Mouse (Mus musculus) large intestine, adult 2 months (tissue): Measurements from ENCODE around the gene BC049352. TPM values are rescaled to one million over a fixed set of nuclear protein-coding genes. Genes with fewer than 3 reads are reported as not detected.

Experiments
- DNase-seq: peaks from one replicate; pipeline ENCODE4 v3.0.0-alpha.2; 2012; ENCODE audit warnings: low read depth, low spot score
- WGBS: fragments of 180-500 bp; shearing (Covaris S2); methylation state at CpG from one replicate; pipeline ENCODE4 v1.1.7; 2018; 5-methylcytosine and 5-hydroxymethylcytosine counted together
- polyA plus RNA-seq: library from polyadenylated mRNA; depleted of rRNA; stranded (reverse); fragments of >200 nt; gene quantifications from 2 replicates; pipeline ENCODE4 v1.2.3, GENCODE M21; 2012; rRNA removed

Gene BC049352
- polyA plus RNA-seq, 1 experiment = not detected

DNA sequence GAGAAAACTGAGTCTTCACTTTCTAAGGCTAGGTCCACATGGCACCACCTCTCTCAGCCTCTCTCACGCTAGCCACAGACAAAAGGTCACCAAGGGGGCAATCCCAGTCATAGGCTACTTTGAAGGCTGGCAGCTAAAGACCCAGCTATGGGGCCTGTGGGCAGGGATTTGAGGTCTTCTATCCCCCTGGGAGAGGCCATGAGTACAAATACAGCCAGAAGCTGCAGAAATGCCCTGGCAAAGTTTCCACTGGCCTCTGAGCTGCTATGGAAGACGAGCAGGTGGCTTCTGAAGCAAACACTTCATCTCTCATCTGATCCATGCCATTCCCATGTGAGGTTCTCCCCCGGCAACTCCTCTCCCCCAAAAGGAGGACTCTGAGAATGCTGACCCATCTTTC is 98.3 kb downstream of the BC049352 start:
- DNase-seq = no peak
- WGBS = 77% methylated on average over 3 of the region's 3 CpGs

GRCm38 (mm10) chr9:45280891-45281290 is 99.1 kb downstream of the BC049352 start:
- WGBS = 78% methylated on average over 3 of the region's 3 CpGs
- no peak for DNase-seq

GRCm38 (mm10) chr9:45282466-45282865 is 100.7 kb downstream of the BC049352 start:
- 76% methylated on average over 5 of the region's 5 CpGs for WGBS
- DNase-seq = no peak

- no peak for DNase-seq
Observed at GRCm38 (mm10) chr9:45291481-45292168, 109.8 kb downstream of the BC049352 start.

DNA sequence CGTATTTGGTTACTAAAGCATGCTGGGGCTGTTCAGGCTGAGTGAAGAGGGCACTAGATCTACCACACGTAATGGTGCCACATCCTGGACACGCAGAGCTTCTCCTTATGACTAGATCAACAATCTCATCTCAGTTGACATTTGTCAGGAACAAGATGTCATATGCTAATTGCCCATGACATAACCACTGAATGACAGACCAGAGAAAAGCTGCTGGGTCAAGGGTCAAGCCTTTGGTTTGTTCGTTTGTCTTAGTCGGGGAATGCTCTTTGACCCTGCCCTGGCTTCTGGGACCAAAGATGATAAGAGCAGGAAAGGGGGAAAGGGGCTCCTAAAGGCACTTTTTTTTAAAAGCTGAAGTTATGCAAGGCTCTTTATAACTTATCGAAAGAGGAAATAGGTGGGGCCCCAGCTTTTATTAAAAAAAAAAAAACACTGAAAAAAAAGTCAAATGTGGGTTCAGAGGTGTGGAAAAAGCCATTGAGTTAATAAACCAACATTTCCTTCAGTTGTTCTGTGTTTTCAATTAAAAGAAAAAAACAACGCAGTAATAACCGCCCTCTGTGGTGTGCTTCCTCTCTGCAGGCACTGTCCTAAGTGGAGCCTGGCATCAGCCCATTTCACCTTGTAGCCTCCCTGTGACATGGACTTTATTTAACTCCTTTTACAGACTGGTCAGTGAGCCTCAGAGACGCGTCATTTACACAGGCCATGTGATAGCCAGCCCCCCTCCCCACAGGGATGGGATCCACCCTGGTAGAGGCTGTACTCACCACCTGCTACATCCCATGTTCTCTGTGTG is 112.6 kb downstream of the BC049352 start:
- DNase-seq = no peak
- WGBS = 35% methylated on average over 10 of the region's 10 CpGs

More at GRCm38 (mm10) chr9:45291481-45292168, 109.8 kb downstream of the BC049352 start:
- 83% methylated on average over 11 of the region's 11 CpGs for WGBS

DNA sequence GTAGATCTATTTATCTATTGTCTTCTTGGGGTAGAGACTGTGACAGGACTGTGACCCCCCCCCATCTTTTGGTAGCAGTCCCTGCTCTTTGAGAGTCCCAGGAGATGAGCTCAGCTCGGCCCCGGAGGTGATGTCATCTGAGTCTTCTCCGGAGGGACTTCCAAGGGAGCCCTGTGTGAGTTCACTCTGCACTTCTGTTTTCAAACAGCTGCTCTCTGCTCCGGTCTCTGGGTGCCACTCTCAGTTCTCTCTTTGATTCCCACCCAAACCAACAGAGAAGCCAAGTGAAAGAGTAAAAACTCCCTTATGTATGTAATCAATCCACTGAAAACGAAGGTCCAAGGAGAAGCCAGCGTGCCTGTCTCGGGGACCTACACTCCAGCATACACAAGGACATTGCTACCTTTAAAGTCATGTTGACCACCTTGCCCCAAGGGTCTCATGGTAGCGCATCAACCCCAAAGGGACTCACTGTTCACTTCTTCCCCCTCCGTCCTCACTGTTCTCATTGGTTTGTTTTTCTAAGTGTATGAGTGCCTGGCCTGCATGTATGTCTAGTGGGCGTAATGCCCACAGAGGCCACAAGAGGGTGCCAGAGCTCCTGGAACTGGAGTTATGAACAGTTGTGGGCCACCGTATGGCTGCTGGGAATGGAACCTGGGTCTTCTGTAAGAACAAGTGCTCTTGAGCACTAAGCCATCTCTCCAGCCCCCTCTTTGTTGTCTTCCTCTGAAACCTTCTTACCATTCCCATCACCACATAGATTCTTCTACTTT is 117.6 kb downstream of the BC049352 start:
- WGBS = 75% methylated on average over 11 of the region's 11 CpGs
- DNase-seq = no peak

Other genes starting within 250 kb of the BC049352 start
- 10.3 and 15.9 TPM in 2 replicates for gene Ube4a, start 216.4 kb upstream of the BC049352 start, polyA plus RNA-seq
- 9.3 and 9.5 TPM in 2 replicates for gene Cd3g, start 201.6 kb upstream of the BC049352 start, polyA plus RNA-seq
- gene Cd3d, start 200.2 kb upstream of the BC049352 start, polyA plus RNA-seq = 4.8 and 5.3 TPM in 2 replicates
- gene Cd3e, start 172.4 kb upstream of the BC049352 start, polyA plus RNA-seq = 11.1 and 14.3 TPM in 2 replicates
- 13.6 and 19.9 TPM in 2 replicates for gene Mpzl2, start 142.2 kb upstream of the BC049352 start, polyA plus RNA-seq
- gene Mpzl3, start 126.8 kb upstream of the BC049352 start, polyA plus RNA-seq = 4.5 and 7.6 TPM in 2 replicates
- 4.4 and 10.2 TPM in 2 replicates for gene Jaml, start 102.8 kb upstream of the BC049352 start, polyA plus RNA-seq
- 2.3 and 2.8 TPM in 2 replicates for gene Scn2b, start 64.2 kb upstream of the BC049352 start, polyA plus RNA-seq
- gene Scn4b, start 43.6 kb upstream of the BC049352 start, polyA plus RNA-seq = 0.05 and 0.10 TPM in 2 replicates
- 147 and 155 TPM in 2 replicates for gene Tmprss4, start 22.1 kb downstream of the BC049352 start, polyA plus RNA-seq
- 6.0 and 7.7 TPM in 2 replicates for gene Il10ra, start 87.1 kb downstream of the BC049352 start, polyA plus RNA-seq
- not detected in 2 replicates for gene Tmprss13, start 137.1 kb downstream of the BC049352 start, polyA plus RNA-seq
- 42.1 and 49.6 TPM in 2 replicates for gene Fxyd6, start 188.2 kb downstream of the BC049352 start, polyA plus RNA-seq
- 2.9 and 4.0 TPM in 2 replicates for gene Fxyd2, start 217.7 kb downstream of the BC049352 start, polyA plus RNA-seq
- 0.38 and 0.47 TPM in 2 replicates for gene Dscaml1, start 244.6 kb downstream of the BC049352 start, polyA plus RNA-seq